Mouse (Mus musculus) lung, adult 2 months (tissue): ENCODE data around the gene Pip5kl1.

Source experiments
- CTCF ChIP-seq: fragments of 200-500 bp; IDR thresholded peaks from 2 replicates; pipeline ENCODE4 v1.5.1; 2011; ENCODE audit warnings: mild to moderate bottlenecking, low read length, control low read depth; ENCODE audit not compliant: insufficient read depth
- POLR2A ChIP-seq: fragments of 200-500 bp; IDR thresholded peaks from 2 replicates; pipeline ENCODE4 v1.6.1; 2011; ENCODE audit warnings: low read depth, mild to moderate bottlenecking, control low read depth, low read length, borderline replicate concordance; ENCODE audit errors: extremely low read depth

DNA sequence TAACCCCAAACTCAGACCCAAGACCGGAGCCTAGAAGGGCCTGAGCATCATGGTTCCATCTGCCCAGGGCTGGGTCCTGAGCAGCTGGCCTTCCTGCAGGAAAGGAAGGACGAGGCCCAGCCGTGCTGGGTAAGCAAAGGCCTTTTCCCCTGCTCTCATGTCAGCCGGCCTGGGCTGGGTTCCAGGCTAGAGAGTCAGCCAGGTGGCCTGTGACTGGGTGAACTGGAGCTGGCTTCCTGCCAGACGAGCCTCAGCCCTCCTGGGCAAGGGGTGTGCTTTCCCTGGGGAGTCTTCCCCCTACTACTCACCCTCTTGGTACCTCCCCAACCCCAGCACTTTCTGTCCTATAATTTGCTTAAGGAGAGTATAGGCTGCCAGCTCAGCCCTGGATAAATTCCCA, 6.4 kb upstream of the Pip5kl1 start:
- no peak for TF ChIP-seq POLR2A
- TF ChIP-seq CTCF: no peak
